Mouse (Mus musculus) neural tube, embryonic 13.5 days (tissue): Measurements from ENCODE around the gene Vmac. TPM values are rescaled to one million over a fixed set of nuclear protein-coding genes. Genes with fewer than 3 reads are reported as not detected.

Experiments
- ATAC-seq: fragments of 200-750 bp; cut with Nextera tagmentation; 2 replicates; pipeline ENCODE4 v1.8.0; 2017; ENCODE audit warnings: low read depth, mild to moderate bottlenecking, moderate TSS enrichment, moderate library complexity
- H3K27ac ChIP-seq: fragments of 300-500 bp; sonication (generic); replicated peaks from 2 replicates; pipeline ENCODE4 v1.5.1; 2015; ENCODE audit warnings: moderate library complexity, mild to moderate bottlenecking, inconsistent platforms
- H3K27me3 ChIP-seq: fragments of 300-500 bp; sonication (generic); 2 replicates; pipeline ENCODE4 v1.6.1; 2015; ENCODE audit warnings: mild to moderate bottlenecking, inconsistent platforms
- H3K36me3 ChIP-seq: fragments of 300-500 bp; sonication (generic); 2 replicates; pipeline ENCODE4 v1.6.1; 2015; ENCODE audit warnings: mild to moderate bottlenecking, inconsistent platforms
- H3K4me1 ChIP-seq: fragments of 300-500 bp; sonication (generic); replicated peaks from 2 replicates; pipeline ENCODE4 v1.6.1; 2015; ENCODE audit warnings: inconsistent platforms
- H3K4me2 ChIP-seq: fragments of 300-500 bp; sonication (generic); 2 replicates; pipeline ENCODE4 v1.6.1; 2015; ENCODE audit warnings: inconsistent platforms, mild to moderate bottlenecking, moderate library complexity
- H3K4me3 ChIP-seq: fragments of 300-500 bp; sonication (generic); 2 replicates; pipeline ENCODE4 v1.5.1; 2015; ENCODE audit warnings: mild to moderate bottlenecking, inconsistent platforms
- H3K9ac ChIP-seq: fragments of 300-500 bp; sonication (generic); 2 replicates; pipeline ENCODE4 v1.6.1; 2015; ENCODE audit warnings: moderate library complexity, mild to moderate bottlenecking, inconsistent platforms
- H3K9me3 ChIP-seq: fragments of 300-500 bp; sonication (generic); 2 replicates; pipeline ENCODE4 v1.6.1; 2016; ENCODE audit warnings: inconsistent platforms
- WGBS: fragments of 180-500 bp; shearing (Covaris S2); methylation state at CpG from one replicate; pipeline ENCODE4 v1.1.7; 2015; 5-methylcytosine and 5-hydroxymethylcytosine counted together
- polyA plus RNA-seq: library from polyadenylated mRNA; unstranded; fragments of >200 nt; fragmentation: Nextera tagmentation; extraction: Ambion mirVana; gene quantifications from 2 replicates; pipeline ENCODE4 v1.2.1, GENCODE M21; 2015

The Vmac gene
- polyA plus RNA-seq, 1 experiment from 2014 or later, result 17.5 TPM

GRCm38 (mm10) chr17:56673647-56674416 lies 44.0 kb downstream of the Vmac start:
- peaks cover 39% of the 10 kb centered on the region for H3K4me1 ChIP-seq
- H3K9ac ChIP-seq, result peak overlapping the region; percentile 96
- peaks cover 23% of the 10 kb centered on the region for H3K36me3 ChIP-seq
- H3K4me3 ChIP-seq, result peak overlapping the region; percentile 97
- no peaks in the 10 kb centered on the region for H3K27me3 ChIP-seq
- peak overlapping the region; percentile 89 for H3K4me2 ChIP-seq
- no peak; the same call in 1 of the 2 replicates for ATAC-seq
- no peaks in the 10 kb centered on the region for H3K9me3 ChIP-seq
- H3K27ac ChIP-seq, result peak overlapping the region; percentile 88
- WGBS, result 2% methylated on average over 36 of the region's 37 CpGs

DNA sequence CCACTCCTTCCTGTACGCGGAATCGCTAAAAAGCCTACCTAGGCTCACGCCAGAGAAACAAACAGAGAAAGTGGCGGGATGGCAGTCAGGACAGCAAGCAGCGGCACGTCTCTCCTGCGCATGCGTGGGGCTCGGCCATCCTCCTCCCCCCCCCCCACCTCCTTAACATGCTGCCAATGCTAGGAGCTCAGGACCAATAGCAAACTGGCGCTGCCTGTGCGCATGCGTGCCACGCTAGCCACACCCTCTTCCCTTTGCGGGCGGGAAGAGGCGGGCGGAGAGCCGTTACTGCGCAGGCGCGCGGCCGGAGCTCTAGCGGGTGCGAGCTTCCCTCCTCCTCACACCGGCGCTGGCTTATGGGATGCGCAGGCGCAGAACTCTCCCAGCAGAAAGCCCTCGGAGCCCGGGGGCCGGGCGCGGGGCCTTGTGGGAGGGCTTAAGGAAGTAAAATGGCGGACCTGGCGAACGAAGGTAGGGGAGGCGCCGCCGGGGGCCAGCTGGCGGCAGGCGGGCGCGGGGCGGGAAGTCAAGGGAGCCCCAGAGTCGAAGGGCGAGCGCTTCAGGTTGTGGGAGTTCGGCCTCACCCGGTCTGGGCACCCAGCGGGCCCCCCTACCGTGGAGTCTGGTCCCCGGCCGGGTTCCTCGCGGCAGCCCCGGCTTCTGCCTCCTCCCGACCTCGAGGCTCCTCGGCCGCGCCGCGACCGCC lies 44.7 kb downstream of the Vmac start, which contains the start of gene Ranbp3:
Gene Ranbp3, plus strand, starts transcription at position 354 of the 706 bp plus-strand sequence.
- H3K4me1 ChIP-seq, result peaks cover 44% of the 10 kb centered on the region
- H3K9me3 ChIP-seq, result no peaks in the 10 kb centered on the region
- peak within 1 kb of the TSS; percentile 96 for H3K9ac ChIP-seq
- ATAC-seq, result peak; percentile 82
- peaks cover 6% of the 10 kb centered on the region for H3K27me3 ChIP-seq
- H3K4me2 ChIP-seq, result peak within 1 kb of the TSS; percentile 89
- peak within 1 kb of the TSS; percentile 97 for H3K4me3 ChIP-seq
- under 1% methylated on average over 66 of the region's 66 CpGs for WGBS
- H3K27ac ChIP-seq, result peak within 1 kb of the TSS; percentile 88
- H3K36me3 ChIP-seq, result peaks cover 23% of the 10 kb centered on the region

DNA sequence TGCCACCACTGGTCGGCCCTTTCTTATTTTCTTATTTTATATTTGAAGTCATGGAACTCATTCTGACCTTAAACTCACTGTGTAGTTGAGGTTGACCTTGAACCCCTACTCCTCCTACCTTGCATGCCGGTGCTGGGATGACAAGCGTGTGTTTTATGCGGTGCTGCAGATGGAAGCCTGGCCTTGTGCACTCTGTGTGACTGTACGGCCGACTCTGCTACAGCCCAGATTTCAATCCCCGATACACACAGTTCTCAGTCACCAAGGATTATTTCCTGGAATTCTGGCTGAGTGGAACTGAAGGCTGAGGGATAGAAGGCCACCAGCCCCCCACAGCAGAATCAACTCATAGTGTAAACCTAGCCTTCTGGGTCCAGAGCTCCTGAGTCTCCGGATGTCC lies 48.1 kb downstream of the Vmac start:
- 89% methylated on average over 8 of the region's 8 CpGs for WGBS
- no peak overlapping the region for H3K9ac ChIP-seq
- H3K36me3 ChIP-seq, result no peaks in the 10 kb centered on the region
- no peak overlapping the region for H3K4me3 ChIP-seq
- ATAC-seq, result no peak
- H3K27me3 ChIP-seq, result peaks cover 17% of the 10 kb centered on the region
- H3K9me3 ChIP-seq, result no peaks in the 10 kb centered on the region
- no peak overlapping the region for H3K27ac ChIP-seq
- no peak overlapping the region for H3K4me2 ChIP-seq
- H3K4me1 ChIP-seq, result peaks cover 19% of the 10 kb centered on the region

GRCm38 (mm10) chr17:56668384-56669144 lies 49.3 kb downstream of the Vmac start:
- peaks cover 20% of the 10 kb centered on the region for H3K4me1 ChIP-seq
- WGBS, result 5% methylated on average over 31 of the region's 31 CpGs
- peak overlapping the region; percentile 60 for H3K9ac ChIP-seq
- H3K27ac ChIP-seq, result no peak overlapping the region
- ATAC-seq, result 0 out of 2 replicates have a peak, but pooled peaks have one; percentile 4
- H3K9me3 ChIP-seq, result no peaks in the 10 kb centered on the region
- peak overlapping the region; percentile 72 for H3K4me2 ChIP-seq
- H3K27me3 ChIP-seq, result peaks cover 17% of the 10 kb centered on the region
- H3K36me3 ChIP-seq, result no peaks in the 10 kb centered on the region
- peak overlapping the region; percentile 38 for H3K4me3 ChIP-seq

DNA sequence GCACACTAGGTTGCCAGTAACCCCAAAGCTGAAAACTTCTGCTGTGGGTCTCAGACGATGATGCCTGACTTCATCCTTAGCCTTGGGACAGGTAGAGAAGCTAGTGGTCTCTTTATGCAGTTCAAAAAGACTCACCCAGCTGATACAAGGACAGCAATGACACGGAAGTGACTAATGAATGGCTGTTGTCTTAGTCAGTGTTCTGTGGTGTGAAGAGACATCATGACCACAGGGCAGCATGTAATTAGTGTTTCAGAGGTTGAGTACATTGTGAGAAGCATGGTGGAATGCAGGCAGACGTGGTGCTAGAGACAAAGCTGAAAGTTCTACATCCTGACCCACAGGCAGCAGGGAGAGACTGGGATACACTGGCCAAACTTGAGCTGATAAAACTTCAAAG lies 50.2 kb downstream of the Vmac start:
- Histone ChIP-seq H3K4me1 (peaks cover 19% of the 10 kb centered on the region), H3K9me3 (no peaks in the 10 kb centered on the region), H3K9ac (no peak overlapping the region), H3K27ac (no peak overlapping the region), H3K36me3 (no peaks in the 10 kb centered on the region), H3K27me3 (peaks cover 17% of the 10 kb centered on the region), H3K4me3 (no peak overlapping the region), H3K4me2 (no peak overlapping the region)
- no peak for ATAC-seq
- 82% methylated on average over 3 of the region's 3 CpGs for WGBS

GRCm38 (mm10) chr17:56666384-56666783 lies 51.4 kb downstream of the Vmac start:
- no peak for ATAC-seq
- H3K36me3 ChIP-seq, result no peaks in the 10 kb centered on the region
- H3K4me2 ChIP-seq, result no peak overlapping the region

DNA sequence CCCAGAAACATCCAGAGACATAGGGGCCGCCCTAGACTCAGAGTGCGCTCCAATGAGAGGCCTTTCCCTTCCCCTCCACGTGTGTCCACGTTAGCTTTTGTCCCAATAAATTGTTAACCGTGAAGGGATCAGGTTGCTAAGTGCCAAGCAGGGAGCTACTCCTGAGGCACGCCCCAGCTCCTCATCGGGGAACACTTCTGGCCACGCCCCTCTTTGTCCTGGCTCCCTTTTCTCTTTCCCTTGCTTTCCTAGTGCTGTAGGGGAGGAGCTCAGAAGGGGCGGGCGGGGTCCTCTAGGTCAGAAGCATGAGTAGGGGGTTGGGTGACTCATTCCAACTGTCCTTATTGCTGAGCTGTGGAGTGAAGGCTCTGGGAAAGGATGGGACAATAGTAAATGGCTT lies 53.5 kb downstream of the Vmac start:
- Histone ChIP-seq H3K27ac (no peak overlapping the region), H3K27me3 (peaks cover 17% of the 10 kb centered on the region), H3K9ac (no peak overlapping the region), H3K4me2 (peak overlapping the region; percentile 3; the same call in 1 of the 2 replicates), H3K9me3 (no peaks in the 10 kb centered on the region), H3K36me3 (no peaks in the 10 kb centered on the region), H3K4me3 (no peak overlapping the region), H3K4me1 (peaks cover 15% of the 10 kb centered on the region; the same call in 1 of the 2 replicates)
- WGBS, result 5% methylated on average over 10 of the region's 10 CpGs
- no peak for ATAC-seq

More at GRCm38 (mm10) chr17:56666384-56666783, 51.4 kb downstream of the Vmac start:
- Histone ChIP-seq H3K4me3 (no peak overlapping the region), H3K9ac (no peak overlapping the region), H3K27ac (no peak overlapping the region), H3K4me1 (peaks cover 15% of the 10 kb centered on the region; the same call in 1 of the 2 replicates), H3K9me3 (no peaks in the 10 kb centered on the region), H3K27me3 (peaks cover 17% of the 10 kb centered on the region)
- 90% methylated on average over 4 of the region's 4 CpGs for WGBS

Other genes with a start within 250 kb of the Vmac start
- 251 and 260 TPM in 2 replicates for gene Ptprs, start 241.5 kb downstream of the Vmac start, polyA plus RNA-seq
- not detected in 2 replicates for gene Znrf4, start 205.6 kb downstream of the Vmac start, polyA plus RNA-seq
- 1.0 and 1.7 TPM in 2 replicates for gene Gm20219, start 163.6 kb downstream of the Vmac start, polyA plus RNA-seq
- gene Safb2, start 133.4 kb downstream of the Vmac start, polyA plus RNA-seq, result 67.6 and 77.2 TPM in 2 replicates
- gene Safb, start 133.2 kb downstream of the Vmac start, polyA plus RNA-seq, result 104 and 136 TPM in 2 replicates
- 179 and 214 TPM in 2 replicates for gene 2410015M20Rik, start 108.3 kb downstream of the Vmac start, polyA plus RNA-seq
- 1,004 and 1,135 TPM in 2 replicates for gene Rpl36, start 104.6 kb downstream of the Vmac start, polyA plus RNA-seq
- 40.4 and 44.2 TPM in 2 replicates for gene Lonp1, start 91.1 kb downstream of the Vmac start, polyA plus RNA-seq
- gene Catsperd, start 89.9 kb downstream of the Vmac start, polyA plus RNA-seq, result 0.90 and 1.7 TPM in 2 replicates
- 90.7 and 94.7 TPM in 2 replicates for gene Ranbp3, start 44.7 kb downstream of the Vmac start, polyA plus RNA-seq
- gene Ndufa11, start 255 bp downstream of the Vmac start, polyA plus RNA-seq, result 542 and 575 TPM in 2 replicates
- gene Nrtn, start 39.5 kb upstream of the Vmac start, polyA plus RNA-seq, result 1.1 and 1.7 TPM in 2 replicates
- gene Dus3l, start 46.7 kb upstream of the Vmac start, polyA plus RNA-seq, result 61.5 and 64.6 TPM in 2 replicates
- gene Prr22, start 52.2 kb upstream of the Vmac start, polyA plus RNA-seq, result 0.95 and 1.1 TPM in 2 replicates
- 4.6 and 5.2 TPM in 2 replicates for gene Rfx2, start 113.0 kb upstream of the Vmac start, polyA plus RNA-seq
- gene Acsbg2, start 156.4 kb upstream of the Vmac start, polyA plus RNA-seq, result not detected in 2 replicates
- 0.54 and 0.60 TPM in 2 replicates for gene 1700061G19Rik, start 157.5 kb upstream of the Vmac start, polyA plus RNA-seq
- 66.8 and 68.0 TPM in 2 replicates for gene Mllt1, start 217.4 kb upstream of the Vmac start, polyA plus RNA-seq